Mouse (Mus musculus) embryonic facial prominence, embryonic 10.5 days (tissue): ENCODE results near the gene Trim41. TPM values are rescaled to one million over a fixed set of nuclear protein-coding genes. Genes with fewer than 3 reads are reported as not detected.
A peak's percentile ranks its signal among the peaks of the same experiment; 100 is the strongest.

ENCODE experiments used
- DNase-seq: peaks from one replicate; pipeline ENCODE4 v3.0.0-alpha.2; 2017; ENCODE audit warnings: low spot score
- H3K27ac ChIP-seq: fragments of 300-500 bp; sonication (generic); replicated peaks from 2 replicates; pipeline ENCODE4 v1.5.1; 2016; ENCODE audit warnings: mild to moderate bottlenecking
- H3K27me3 ChIP-seq: fragments of 300-500 bp; sonication (generic); replicated peaks from 2 replicates; pipeline ENCODE4 v1.6.1; 2016; ENCODE audit warnings: low read depth, mild to moderate bottlenecking; ENCODE audit not compliant: poor library complexity, severe bottlenecking
- H3K36me3 ChIP-seq: fragments of 300-500 bp; sonication (generic); replicated peaks from 2 replicates; pipeline ENCODE4 v1.6.1; 2016; ENCODE audit warnings: mild to moderate bottlenecking, moderate library complexity
- H3K4me1 ChIP-seq: fragments of 300-500 bp; sonication (generic); 2 replicates; pipeline ENCODE4 v1.6.1; 2016
- H3K4me3 ChIP-seq: fragments of 300-500 bp; sonication (generic); 2 replicates; pipeline ENCODE4 v1.5.1; 2016; ENCODE audit warnings: mild to moderate bottlenecking, moderate library complexity
- H3K9me3 ChIP-seq: fragments of 300-500 bp; sonication (generic); 2 replicates; pipeline ENCODE4 v1.6.1; 2016; ENCODE audit warnings: mild to moderate bottlenecking
- WGBS: fragments of 180-500 bp; shearing (Covaris S2); methylation state at CpG from one replicate; pipeline ENCODE4 v1.1.7; 2016; 5-methylcytosine and 5-hydroxymethylcytosine counted together
- polyA plus RNA-seq: library from polyadenylated mRNA; unstranded; fragments of >200 nt; fragmentation: Nextera tagmentation; extraction: Ambion mirVana; gene quantifications from 2 replicates; pipeline ENCODE4 v1.2.1, GENCODE M21; 2016

The Trim41 gene
- polyA plus RNA-seq, result 4.2 and 4.6 TPM in 2 replicates

DNA sequence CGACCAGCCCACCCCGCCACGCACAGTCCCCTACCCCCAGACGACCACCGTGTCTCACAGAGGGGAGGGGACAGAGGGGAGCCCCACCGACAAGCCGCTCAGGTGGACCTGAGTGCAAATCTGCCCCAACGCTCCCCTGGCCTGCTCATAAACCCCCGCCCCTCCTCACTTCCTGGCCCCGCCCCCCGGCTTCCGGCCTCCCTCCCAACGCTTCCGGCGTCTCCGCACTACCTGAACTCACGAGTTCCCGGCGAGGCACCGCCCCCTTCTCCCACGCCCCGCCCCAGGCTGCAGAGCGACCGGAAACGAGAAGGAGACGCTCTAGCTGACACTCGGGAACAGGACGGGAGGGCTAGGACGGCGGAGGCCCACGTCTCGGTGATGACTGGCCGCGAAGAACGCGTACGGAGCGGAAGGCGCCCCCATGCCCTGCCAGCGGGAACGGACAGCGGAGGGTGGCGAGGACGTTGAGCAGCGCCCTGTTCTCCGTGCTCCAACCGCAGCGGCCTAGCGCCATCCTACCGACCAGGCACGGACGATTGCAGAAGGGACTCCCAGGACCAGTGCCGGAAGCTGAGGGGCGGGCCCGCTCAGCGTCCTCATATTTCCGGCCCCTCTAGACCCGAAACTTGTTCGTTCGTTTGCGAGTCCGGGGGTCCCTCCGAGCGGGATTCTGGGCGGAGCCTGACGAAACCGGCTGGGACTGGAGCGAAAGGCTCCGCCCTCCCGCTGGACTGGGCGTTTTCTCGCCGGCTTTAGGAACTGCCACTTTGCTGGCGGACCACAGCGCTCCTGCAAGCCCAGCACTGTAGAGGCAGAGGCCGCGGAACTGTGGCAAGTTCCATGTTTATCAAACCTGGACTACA lies at the start of gene Trim41:
Gene Trim41, minus strand, starts transcription at position 554 of the 866 bp plus-strand sequence.
- no peaks in the 10 kb centered on the region for H3K9me3 ChIP-seq
- WGBS, result under 1% methylated on average over 77 of the region's 77 CpGs
- H3K4me3 ChIP-seq, result peak within 1 kb of the TSS; percentile 88
- H3K4me1 ChIP-seq, result peaks cover 16% of the 10 kb centered on the region
- H3K27me3 ChIP-seq, result no peaks in the 10 kb centered on the region
- peaks cover 38% of the 10 kb centered on the region for H3K36me3 ChIP-seq
- H3K27ac ChIP-seq, result peak within 1 kb of the TSS; percentile 95
- peak; percentile 99 for DNase-seq

DNA sequence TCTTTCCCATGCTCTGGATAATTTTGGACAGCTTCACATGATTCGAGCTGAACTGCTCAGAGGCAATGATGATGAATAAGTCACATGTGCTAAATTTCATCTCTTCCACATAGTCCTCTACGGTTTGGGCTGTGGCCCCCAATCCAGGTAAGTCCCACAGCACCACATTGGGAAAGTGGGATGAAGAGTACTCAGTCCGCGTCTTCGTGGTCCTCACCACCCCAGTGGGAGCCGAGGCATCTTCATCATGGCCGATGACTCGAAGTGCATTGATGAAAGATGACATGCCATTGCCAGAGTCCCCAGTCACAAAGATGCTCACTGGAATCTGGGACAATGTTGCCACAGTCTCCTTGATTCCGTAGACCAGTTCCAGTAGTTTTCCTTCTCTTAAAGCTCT lies 49.3 kb upstream of the Trim41 start:
- DNase-seq, result no peak
- Histone ChIP-seq H3K27me3 (peaks cover 13% of the 10 kb centered on the region), H3K4me1 (peaks cover 10% of the 10 kb centered on the region), H3K9me3 (no peaks in the 10 kb centered on the region), H3K36me3 (no peaks in the 10 kb centered on the region), H3K4me3 (no peak overlapping the region), H3K27ac (no peak overlapping the region)
- 92% methylated on average over 9 of the region's 9 CpGs for WGBS

GRCm38 (mm10) chr11:48863808-48864207 lies 46.7 kb upstream of the Trim41 start:
- DNase-seq, result no peak
- Histone ChIP-seq H3K4me1 (no peaks in the 10 kb centered on the region), H3K36me3 (no peaks in the 10 kb centered on the region), H3K9me3 (no peaks in the 10 kb centered on the region), H3K4me3 (no peak overlapping the region), H3K27me3 (no peaks in the 10 kb centered on the region), H3K27ac (no peak overlapping the region)
- WGBS, result 83% methylated on average over 3 of the region's 3 CpGs

DNA sequence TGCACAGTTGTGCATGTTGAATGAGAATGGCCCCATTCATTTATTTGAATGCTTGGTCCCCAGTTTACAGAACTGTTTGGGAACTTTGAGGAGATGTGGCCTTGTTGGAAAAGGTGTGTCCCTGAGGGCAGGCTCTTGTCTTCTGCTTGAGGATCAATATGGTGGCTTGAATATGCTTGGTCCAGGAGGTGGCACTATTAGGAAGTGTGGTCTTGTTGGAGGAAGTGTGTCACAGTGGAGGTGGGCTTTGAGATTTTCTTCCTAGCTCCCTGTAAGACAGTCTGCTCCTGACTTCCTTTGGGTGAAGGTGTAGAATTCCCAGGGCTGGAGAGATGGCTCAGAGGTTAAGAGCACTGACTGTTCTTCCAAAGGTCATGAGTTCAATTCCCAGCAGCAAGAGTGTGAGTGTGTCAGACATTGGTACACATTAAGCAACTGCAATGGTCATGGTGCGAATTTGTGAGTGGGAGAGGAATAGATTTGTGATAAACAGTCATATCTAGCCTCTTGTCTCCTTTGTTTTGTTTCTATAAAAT lies 45.7 kb upstream of the Trim41 start:
- H3K27ac ChIP-seq, result no peak overlapping the region
- DNase-seq, result no peak
- no peaks in the 10 kb centered on the region for H3K36me3 ChIP-seq
- no peak overlapping the region for H3K4me3 ChIP-seq
- no peaks in the 10 kb centered on the region for H3K9me3 ChIP-seq
- WGBS, result 78% methylated on average over 1 of the region's 1 CpGs
- peaks cover 7% of the 10 kb centered on the region; the same call in 1 of the 2 replicates for H3K27me3 ChIP-seq
- H3K4me1 ChIP-seq, result peaks cover 6% of the 10 kb centered on the region

- Histone ChIP-seq H3K9me3 (no peaks in the 10 kb centered on the region), H3K4me1 (peaks cover 20% of the 10 kb centered on the region), H3K36me3 (no peaks in the 10 kb centered on the region), H3K4me3 (peak overlapping the region; percentile 70), H3K27me3 (peaks cover 12% of the 10 kb centered on the region), H3K27ac (no peak overlapping the region)
- under 1% methylated on average over 6 of the region's 6 CpGs for WGBS
- peak; percentile 37 for DNase-seq
Observed at GRCm38 (mm10) chr11:48859014-48859413, 41.9 kb upstream of the Trim41 start.

DNA sequence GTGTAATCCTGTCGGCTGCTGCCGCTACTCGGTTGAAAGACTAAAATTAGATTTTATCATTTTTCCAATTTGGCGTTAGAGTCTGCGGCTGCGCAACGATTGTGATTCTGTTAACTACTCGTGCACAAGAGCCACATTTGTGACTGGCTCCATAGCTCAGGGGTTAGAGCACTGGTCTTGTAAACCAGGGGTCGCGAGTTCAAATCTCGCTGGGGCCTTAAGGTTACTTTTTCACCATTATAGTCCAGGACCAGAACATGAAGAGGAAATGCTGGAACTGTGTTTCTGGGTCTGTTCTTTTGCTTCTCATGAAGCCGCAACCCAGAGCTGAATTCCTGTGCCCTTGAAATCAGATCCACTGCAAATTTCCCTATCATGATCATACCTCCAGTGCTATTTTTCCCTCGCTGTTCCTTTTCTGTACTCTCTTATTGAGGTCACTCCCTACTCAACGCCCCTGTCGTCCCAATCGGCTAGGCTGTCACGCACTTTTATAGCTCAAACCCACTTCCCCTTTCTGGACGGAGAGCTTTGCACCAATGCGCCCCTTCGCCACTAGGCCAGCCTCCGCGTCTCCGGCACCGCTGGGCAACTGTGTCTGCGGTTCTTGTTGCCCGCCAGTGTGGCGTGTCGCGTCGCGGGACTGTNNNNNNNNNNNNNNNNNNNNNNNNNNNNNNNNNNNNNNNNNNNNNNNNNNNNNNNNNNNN lies 36.5 kb upstream of the Trim41 start:
- H3K27me3 ChIP-seq, result peaks cover 29% of the 10 kb centered on the region
- no peaks in the 10 kb centered on the region for H3K36me3 ChIP-seq
- H3K4me1 ChIP-seq, result peaks cover 28% of the 10 kb centered on the region
- peak; percentile 84 for DNase-seq
- H3K4me3 ChIP-seq, result peak overlapping the region; percentile 70
- no peak overlapping the region for H3K27ac ChIP-seq
- WGBS, result under 1% methylated on average over 31 of the region's 31 CpGs
- H3K9me3 ChIP-seq, result no peaks in the 10 kb centered on the region

DNA sequence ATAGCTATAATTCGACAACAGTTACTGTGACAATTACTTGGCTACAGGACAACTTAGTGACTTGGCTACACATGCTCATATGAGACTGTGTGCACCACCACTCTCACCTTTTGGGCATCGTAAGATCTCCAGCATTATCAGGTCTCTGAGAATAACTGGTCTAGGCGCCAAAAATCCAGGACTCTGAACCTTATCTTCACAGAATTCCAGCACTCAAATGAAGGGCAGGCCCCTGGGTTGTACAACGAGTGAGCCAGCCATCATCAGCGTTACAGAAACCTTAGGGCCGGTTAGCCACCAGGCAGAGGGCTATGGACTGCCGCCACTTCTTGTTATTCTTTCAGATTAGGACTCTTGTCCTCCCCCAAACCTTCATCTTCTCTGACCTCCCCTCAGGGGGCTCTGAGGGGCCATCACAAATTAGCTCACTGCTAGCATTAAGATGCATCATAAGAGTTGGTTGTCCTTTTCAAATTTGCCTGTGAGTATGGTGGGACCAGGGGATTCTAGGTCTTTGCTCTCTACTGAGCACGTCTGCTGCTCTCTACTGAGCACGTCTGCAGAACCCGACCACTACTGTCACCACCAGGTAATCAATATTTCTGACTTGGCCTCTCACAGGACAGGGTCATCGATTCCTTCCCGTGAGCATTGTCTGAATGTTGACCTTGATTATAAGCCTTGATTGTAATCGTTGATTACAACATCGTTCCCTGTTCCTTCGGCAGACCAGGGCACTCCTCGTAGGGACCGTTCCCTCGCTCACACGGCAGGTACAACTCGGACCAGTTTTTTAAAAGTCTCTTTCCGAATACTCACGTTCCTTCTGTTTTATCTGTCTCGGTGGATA lies 35.7 kb upstream of the Trim41 start:
- no peak overlapping the region for H3K27ac ChIP-seq
- DNase-seq, result no peak

GRCm38 (mm10) chr11:48852190-48852589 lies 35.0 kb upstream of the Trim41 start:
- no peak for DNase-seq
- H3K4me3 ChIP-seq, result peak overlapping the region; percentile 70; the same call in 1 of the 2 replicates
- H3K9me3 ChIP-seq, result no peaks in the 10 kb centered on the region
- H3K4me1 ChIP-seq, result peaks cover 19% of the 10 kb centered on the region
- H3K27me3 ChIP-seq, result peaks cover 30% of the 10 kb centered on the region
- no peaks in the 10 kb centered on the region for H3K36me3 ChIP-seq
- WGBS, result 78% methylated on average over 4 of the region's 4 CpGs
- H3K27ac ChIP-seq, result no peak overlapping the region

More for the DNA sequence above, 35.7 kb upstream of the Trim41 start:
- no peaks in the 10 kb centered on the region for H3K36me3 ChIP-seq
- peaks cover 22% of the 10 kb centered on the region for H3K4me1 ChIP-seq
- 8% methylated on average over 23 of the region's 23 CpGs for WGBS
- H3K9me3 ChIP-seq, result no peaks in the 10 kb centered on the region
- peak overlapping the region; percentile 70 for H3K4me3 ChIP-seq
- H3K27me3 ChIP-seq, result peaks cover 29% of the 10 kb centered on the region

DNA sequence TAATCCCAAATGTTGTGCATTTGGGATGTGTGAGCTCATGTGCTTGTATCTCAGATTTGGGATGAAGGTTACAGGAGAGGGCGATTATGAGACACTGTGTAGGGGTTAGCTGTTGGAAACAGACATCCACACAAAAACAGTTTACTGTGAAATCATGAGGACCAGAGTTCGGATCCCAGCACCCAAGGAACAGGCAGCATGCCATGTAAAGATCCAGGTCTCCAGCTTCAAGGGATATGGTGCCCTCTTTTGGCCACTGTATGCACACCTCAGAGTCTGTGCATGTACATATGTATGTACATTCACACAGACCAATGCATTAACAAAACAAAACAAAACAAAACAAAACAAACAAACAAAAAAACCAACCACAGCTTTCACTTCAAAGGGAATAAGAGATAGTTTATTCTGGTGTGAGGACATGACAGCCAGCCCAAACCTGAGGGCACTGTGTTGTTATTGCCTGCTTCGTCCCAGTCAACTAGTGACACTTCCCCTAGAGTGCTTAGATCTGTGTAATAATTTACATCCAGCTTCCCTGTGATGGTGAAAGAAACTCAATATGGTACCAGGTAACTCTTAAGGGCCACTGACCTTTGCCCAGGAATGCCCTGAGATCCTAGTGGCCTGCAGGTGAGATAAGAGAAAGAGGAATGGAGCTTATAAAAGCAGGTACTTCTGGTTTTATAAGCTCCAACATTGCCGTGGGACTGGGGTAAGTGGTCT lies 34.3 kb upstream of the Trim41 start:
- H3K27ac ChIP-seq, result no peak overlapping the region
- WGBS, result 79% methylated on average over 4 of the region's 4 CpGs
- no peak overlapping the region for H3K4me3 ChIP-seq
- peaks cover 19% of the 10 kb centered on the region for H3K4me1 ChIP-seq
- H3K36me3 ChIP-seq, result no peaks in the 10 kb centered on the region
- H3K9me3 ChIP-seq, result no peaks in the 10 kb centered on the region
- H3K27me3 ChIP-seq, result peaks cover 30% of the 10 kb centered on the region
- DNase-seq, result no peak

GRCm38 (mm10) chr11:48850240-48850639 lies 33.1 kb upstream of the Trim41 start:
- DNase-seq, result no peak
- WGBS, result 61% methylated on average over 2 of the region's 2 CpGs

DNA sequence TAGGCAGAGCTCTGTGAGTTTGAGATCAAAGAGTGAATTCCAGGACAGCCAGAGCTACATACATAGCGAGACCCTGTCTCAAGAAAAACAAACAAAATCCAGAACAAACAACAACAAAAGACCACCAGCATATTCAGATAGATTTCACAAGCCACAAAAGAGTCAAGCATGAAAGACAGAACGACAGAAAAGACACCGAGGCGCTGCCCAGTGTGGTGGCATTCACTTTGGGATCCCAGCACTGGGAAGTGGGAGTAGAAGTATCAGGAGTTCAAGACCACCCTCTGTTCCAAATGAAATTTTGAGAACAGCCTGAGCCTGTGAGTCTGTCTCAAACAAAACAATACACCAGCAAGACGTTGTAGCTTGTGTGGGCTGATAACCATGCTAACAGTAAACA lies 29.7 kb upstream of the Trim41 start:
- Histone ChIP-seq H3K27ac (no peak overlapping the region), H3K27me3 (peaks cover 44% of the 10 kb centered on the region), H3K9me3 (no peaks in the 10 kb centered on the region), H3K4me3 (no peak overlapping the region), H3K4me1 (no peaks in the 10 kb centered on the region), H3K36me3 (no peaks in the 10 kb centered on the region)
- WGBS, result 56% methylated on average over 5 of the region's 5 CpGs
- no peak for DNase-seq

More at GRCm38 (mm10) chr11:48850240-48850639, 33.1 kb upstream of the Trim41 start:
- Histone ChIP-seq H3K4me1 (peaks cover 19% of the 10 kb centered on the region), H3K36me3 (no peaks in the 10 kb centered on the region), H3K4me3 (no peak overlapping the region), H3K27me3 (peaks cover 34% of the 10 kb centered on the region), H3K27ac (no peak overlapping the region), H3K9me3 (no peaks in the 10 kb centered on the region)
